Mouse (Mus musculus) G1E-ER4 (cell line): ENCODE measurements around the gene Sdhaf1. TPM values are rescaled to one million over a fixed set of nuclear protein-coding genes. Genes with fewer than 3 reads are reported as not detected.

Experiments used
- GATA1 ChIP-seq: IDR thresholded peaks from one replicate; pipeline ENCODE4 v1.8.0; 2012; ENCODE audit warnings: low read length, inconsistent platforms
- polyA plus RNA-seq: library from polyadenylated mRNA; stranded (reverse); fragments of >175 nt; gene quantifications from 2 replicates; pipeline ENCODE4 v1.2.3, GENCODE M21; 2012

Sdhaf1 gene
- polyA plus RNA-seq, 1 experiment, result 30.5 TPM

- TF ChIP-seq GATA1, result no peak
Observed at GRCm38 (mm10) chr7:30288046-30288445, 35.6 kb downstream of the Sdhaf1 start.

- TF ChIP-seq GATA1, result no peak
Observed at GRCm38 (mm10) chr7:30286701-30287410, 36.8 kb downstream of the Sdhaf1 start.

GRCm38 (mm10) chr7:30282740-30283139 is 41.0 kb downstream of the Sdhaf1 start:
- TF ChIP-seq GATA1, result no peak

- TF ChIP-seq GATA1, result no peak
Observed at GRCm38 (mm10) chr7:30281522-30281921, 42.2 kb downstream of the Sdhaf1 start.

- no peak for TF ChIP-seq GATA1
Observed at GRCm38 (mm10) chr7:30280670-30281138, 43.0 kb downstream of the Sdhaf1 start.

- TF ChIP-seq GATA1, result no peak
Observed at GRCm38 (mm10) chr7:30279951-30280669, 43.6 kb downstream of the Sdhaf1 start, which contains the start of the genes Thap8 and Wdr62. TSS of gene Thap8 (plus strand) at chr7:30280094. TSS of gene Wdr62 (minus strand) at chr7:30280419.

- TF ChIP-seq GATA1, result no peak
Observed at GRCm38 (mm10) chr7:30279536-30279935, 44.2 kb downstream of the Sdhaf1 start.

GRCm38 (mm10) chr7:30278911-30279310 is 44.8 kb downstream of the Sdhaf1 start:
- no peak for TF ChIP-seq GATA1

- TF ChIP-seq GATA1, result no peak
Observed at GRCm38 (mm10) chr7:30274383-30274782, 49.3 kb downstream of the Sdhaf1 start.

Other genes starting within 250 kb of the Sdhaf1 start
- not detected in 2 replicates for gene Gm26920, start 233.5 kb downstream of the Sdhaf1 start, polyA plus RNA-seq
- gene Zfp566, start 233.4 kb downstream of the Sdhaf1 start, polyA plus RNA-seq, result 2.5 and 3.4 TPM in 2 replicates
- gene Zfp260, start 229.1 kb downstream of the Sdhaf1 start, polyA plus RNA-seq, result 0.19 and 0.64 TPM in 2 replicates
- 4.1 and 5.5 TPM in 2 replicates for gene Zfp382, start 202.0 kb downstream of the Sdhaf1 start, polyA plus RNA-seq
- gene Zfp146, start 154.1 kb downstream of the Sdhaf1 start, polyA plus RNA-seq, result 8.2 and 19.8 TPM in 2 replicates
- 8.3 and 9.2 TPM in 2 replicates for gene Cox7a1, start 139.8 kb downstream of the Sdhaf1 start, polyA plus RNA-seq
- 142 and 154 TPM in 2 replicates for gene Capns1, start 125.1 kb downstream of the Sdhaf1 start, polyA plus RNA-seq
- gene Polr2i, start 91.9 kb downstream of the Sdhaf1 start, polyA plus RNA-seq, result 126 and 136 TPM in 2 replicates
- 68.1 and 70.9 TPM in 2 replicates for gene Tbcb, start 91.6 kb downstream of the Sdhaf1 start, polyA plus RNA-seq
- gene Ovol3, start 88.2 kb downstream of the Sdhaf1 start, polyA plus RNA-seq, result 0.15 TPM in 1 of 2 replicates, not detected in the other
- 0.12 and 0.26 TPM in 2 replicates for gene Thap8, start 43.8 kb downstream of the Sdhaf1 start, polyA plus RNA-seq
- gene Wdr62, start 43.5 kb downstream of the Sdhaf1 start, polyA plus RNA-seq, result 40.6 and 75.2 TPM in 2 replicates
- 0.24 TPM in 1 of 2 replicates, not detected in the other for gene Clip3, start 32.2 kb downstream of the Sdhaf1 start, polyA plus RNA-seq
- gene Alkbh6, start 15.2 kb downstream of the Sdhaf1 start, polyA plus RNA-seq, result 59.9 and 74.5 TPM in 2 replicates
- gene Syne4, start 9.1 kb downstream of the Sdhaf1 start, polyA plus RNA-seq, result 7.1 and 8.8 TPM in 2 replicates
- gene E130208F15Rik, start 2.2 kb downstream of the Sdhaf1 start, polyA plus RNA-seq, result 0.39 and 0.44 TPM in 2 replicates
- not detected in 2 replicates for gene Lrfn3, start 38.9 kb upstream of the Sdhaf1 start, polyA plus RNA-seq
- 0.25 TPM in 1 of 2 replicates, not detected in the other for gene Tyrobp, start 89.9 kb upstream of the Sdhaf1 start, polyA plus RNA-seq
- not detected in 2 replicates for gene Hcst, start 96.0 kb upstream of the Sdhaf1 start, polyA plus RNA-seq
- gene Nfkbid, start 97.8 kb upstream of the Sdhaf1 start, polyA plus RNA-seq, result 0.12 and 0.16 TPM in 2 replicates
- gene Aplp1, start 121.6 kb upstream of the Sdhaf1 start, polyA plus RNA-seq, result not detected in 2 replicates
- not detected in 2 replicates for gene Kirrel2, start 133.8 kb upstream of the Sdhaf1 start, polyA plus RNA-seq
- gene Nphs1, start 134.4 kb upstream of the Sdhaf1 start, polyA plus RNA-seq, result not detected in 2 replicates
- gene Prodh2, start 169.7 kb upstream of the Sdhaf1 start, polyA plus RNA-seq, result not detected in 2 replicates
- gene Arhgap33, start 211.2 kb upstream of the Sdhaf1 start, polyA plus RNA-seq, result 70.2 and 78.5 TPM in 2 replicates
- 17.1 and 19.6 TPM in 2 replicates for gene Hspb6, start 228.3 kb upstream of the Sdhaf1 start, polyA plus RNA-seq
- gene Proser3, start 228.4 kb upstream of the Sdhaf1 start, polyA plus RNA-seq, result 32.5 and 41.8 TPM in 2 replicates
- 145 and 158 TPM in 2 replicates for gene Lin37, start 235.9 kb upstream of the Sdhaf1 start, polyA plus RNA-seq
- 85.2 and 111 TPM in 2 replicates for gene U2af1l4, start 239.4 kb upstream of the Sdhaf1 start, polyA plus RNA-seq
- 2.4 and 5.3 TPM in 2 replicates for gene Gm49396, start 239.4 kb upstream of the Sdhaf1 start, polyA plus RNA-seq
- gene Psenen, start 239.7 kb upstream of the Sdhaf1 start, polyA plus RNA-seq, result 49.9 and 57.2 TPM in 2 replicates
- 3.7 and 8.3 TPM in 2 replicates for gene Igflr1, start 241.5 kb upstream of the Sdhaf1 start, polyA plus RNA-seq